Mouse (Mus musculus) limb, embryonic 12.5 days (tissue): ENCODE results near the gene Klf3. TPM values are rescaled to one million over a fixed set of nuclear protein-coding genes. Genes with fewer than 3 reads are reported as not detected.

ENCODE experiments used
- ATAC-seq: fragments of 200-750 bp; cut with Nextera tagmentation; 2 replicates; pipeline ENCODE4 v1.8.0; 2017; ENCODE audit warnings: low read depth, moderate TSS enrichment; ENCODE audit not compliant: insufficient number of reproducible peaks, insufficient read depth, low FRiP score, low TSS enrichment
- H3K27ac ChIP-seq: fragments of 300-500 bp; sonication (generic); 2 replicates; pipeline ENCODE4 v1.5.1; 2016; ENCODE audit warnings: mild to moderate bottlenecking, moderate library complexity
- H3K27me3 ChIP-seq: fragments of 300-500 bp; sonication (generic); 2 replicates; pipeline ENCODE4 v1.6.1; 2016; ENCODE audit warnings: mild to moderate bottlenecking, moderate library complexity
- H3K36me3 ChIP-seq: fragments of 300-500 bp; sonication (generic); 2 replicates; pipeline ENCODE4 v1.6.1; 2016; ENCODE audit warnings: mild to moderate bottlenecking, moderate library complexity
- H3K4me1 ChIP-seq: fragments of 300-500 bp; sonication (generic); replicated peaks from 2 replicates; pipeline ENCODE4 v1.6.1; 2016
- H3K4me2 ChIP-seq: fragments of 300-500 bp; sonication (generic); 2 replicates; pipeline ENCODE4 v1.6.1; 2016; ENCODE audit warnings: mild to moderate bottlenecking, moderate library complexity
- H3K4me3 ChIP-seq: fragments of 300-500 bp; sonication (generic); replicated peaks from 2 replicates; pipeline ENCODE4 v1.5.1; 2016; ENCODE audit warnings: mild to moderate bottlenecking
- H3K9ac ChIP-seq: fragments of 300-500 bp; sonication (generic); replicated peaks from 2 replicates; pipeline ENCODE4 v1.6.1; 2016; ENCODE audit warnings: mild to moderate bottlenecking, moderate library complexity
- H3K9me3 ChIP-seq: fragments of 300-500 bp; sonication (generic); 2 replicates; pipeline ENCODE4 v1.6.1; 2016; ENCODE audit warnings: mild to moderate bottlenecking, moderate library complexity
- WGBS: fragments of 180-500 bp; shearing (Covaris S2); methylation state at CpG from one replicate; pipeline ENCODE4 v1.1.7; 2016; 5-methylcytosine and 5-hydroxymethylcytosine counted together
- polyA plus RNA-seq: library from polyadenylated mRNA; unstranded; fragments of >200 nt; fragmentation: Nextera tagmentation; extraction: Ambion mirVana; gene quantifications from 2 replicates; pipeline ENCODE4 v1.2.1, GENCODE M21; 2016

Gene Klf3
- polyA plus RNA-seq = 37.2 and 37.8 TPM in 2 replicates

- Histone ChIP-seq H3K36me3 (0 out of 2 replicates have a peak, but pooled peaks cover 4% of the 10 kb centered on the region), H3K9ac (peak within 1 kb of the TSS; percentile 92), H3K9me3 (peaks cover 15% of the 10 kb centered on the region), H3K27ac (peak within 1 kb of the TSS; percentile 99), H3K4me2 (peak within 1 kb of the TSS; percentile 65), H3K4me1 (peaks cover 36% of the 10 kb centered on the region), H3K27me3 (no peaks in the 10 kb centered on the region), H3K4me3 (peak within 1 kb of the TSS; percentile 78)
- peak; percentile 90 for ATAC-seq
- WGBS = under 1% methylated on average over 70 of the region's 116 CpGs
Measured at GRCm38 (mm10) chr5:64802795-64803719, at the start of gene Klf3. Gene Klf3 (plus strand): TSS chr5:64803388.

GRCm38 (mm10) chr5:64762295-64762694, 40.9 kb upstream of the Klf3 start:
- no peaks in the 10 kb centered on the region for H3K4me1 ChIP-seq
- H3K9me3 ChIP-seq = 0 out of 2 replicates have a peak, but pooled peaks cover 3% of the 10 kb centered on the region
- 92% methylated on average over 4 of the region's 4 CpGs for WGBS
- H3K27me3 ChIP-seq = no peaks in the 10 kb centered on the region
- no peak overlapping the region for H3K4me2 ChIP-seq
- H3K36me3 ChIP-seq = no peaks in the 10 kb centered on the region
- no peak overlapping the region for H3K4me3 ChIP-seq
- H3K9ac ChIP-seq = no peak overlapping the region
- ATAC-seq = no peak
- H3K27ac ChIP-seq = no peak overlapping the region

GRCm38 (mm10) chr5:64764452-64764851, 38.7 kb upstream of the Klf3 start:
- H3K4me3 ChIP-seq = no peak overlapping the region
- H3K4me1 ChIP-seq = no peaks in the 10 kb centered on the region
- H3K9ac ChIP-seq = no peak overlapping the region
- H3K27ac ChIP-seq = no peak overlapping the region
- H3K4me2 ChIP-seq = no peak overlapping the region
- no peaks in the 10 kb centered on the region for H3K36me3 ChIP-seq
- ATAC-seq = no peak
- peaks cover 9% of the 10 kb centered on the region; the same call in 1 of the 2 replicates for H3K9me3 ChIP-seq
- H3K27me3 ChIP-seq = no peaks in the 10 kb centered on the region

- ATAC-seq = no peak
- WGBS = 100% methylated on average over 1 of the region's 1 CpGs
- no peak overlapping the region for H3K4me2 ChIP-seq
Measured at GRCm38 (mm10) chr5:64765765-64766164, 37.4 kb upstream of the Klf3 start.

GRCm38 (mm10) chr5:64766626-64767025, 36.6 kb upstream of the Klf3 start:
- Histone ChIP-seq H3K27me3 (no peaks in the 10 kb centered on the region), H3K4me2 (no peak overlapping the region), H3K9ac (no peak overlapping the region), H3K9me3 (peaks cover 9% of the 10 kb centered on the region; the same call in 1 of the 2 replicates), H3K4me3 (no peak overlapping the region), H3K4me1 (no peaks in the 10 kb centered on the region), H3K27ac (no peak overlapping the region), H3K36me3 (no peaks in the 10 kb centered on the region)
- no peak for ATAC-seq
- 92% methylated on average over 2 of the region's 2 CpGs for WGBS

More at GRCm38 (mm10) chr5:64765765-64766164, 37.4 kb upstream of the Klf3 start:
- no peaks in the 10 kb centered on the region for H3K4me1 ChIP-seq
- no peaks in the 10 kb centered on the region for H3K36me3 ChIP-seq
- H3K27ac ChIP-seq = no peak overlapping the region
- no peak overlapping the region for H3K4me3 ChIP-seq
- H3K27me3 ChIP-seq = no peaks in the 10 kb centered on the region
- peaks cover 9% of the 10 kb centered on the region; the same call in 1 of the 2 replicates for H3K9me3 ChIP-seq
- H3K9ac ChIP-seq = no peak overlapping the region

GRCm38 (mm10) chr5:64771619-64772018, 31.6 kb upstream of the Klf3 start:
- Histone ChIP-seq H3K36me3 (no peaks in the 10 kb centered on the region), H3K27ac (no peak overlapping the region), H3K4me1 (no peaks in the 10 kb centered on the region), H3K9me3 (peaks cover 6% of the 10 kb centered on the region; the same call in 1 of the 2 replicates), H3K4me3 (no peak overlapping the region), H3K4me2 (no peak overlapping the region), H3K9ac (no peak overlapping the region), H3K27me3 (no peaks in the 10 kb centered on the region)
- no peak for ATAC-seq
- WGBS = 87% methylated on average over 2 of the region's 2 CpGs

- Histone ChIP-seq H3K4me1 (no peaks in the 10 kb centered on the region), H3K36me3 (no peaks in the 10 kb centered on the region), H3K9ac (no peak overlapping the region), H3K9me3 (no peaks in the 10 kb centered on the region; the same call in 1 of the 2 replicates), H3K4me2 (no peak overlapping the region), H3K27me3 (no peaks in the 10 kb centered on the region), H3K4me3 (no peak overlapping the region), H3K27ac (no peak overlapping the region)
- no peak for ATAC-seq
- 79% methylated on average over 5 of the region's 5 CpGs for WGBS
Measured at GRCm38 (mm10) chr5:64778211-64778610, 25.0 kb upstream of the Klf3 start.

GRCm38 (mm10) chr5:64779285-64779684, 23.9 kb upstream of the Klf3 start:
- Histone ChIP-seq H3K9ac (no peak overlapping the region), H3K27ac (no peak overlapping the region), H3K4me2 (no peak overlapping the region), H3K4me3 (no peak overlapping the region), H3K9me3 (no peaks in the 10 kb centered on the region; the same call in 1 of the 2 replicates), H3K27me3 (no peaks in the 10 kb centered on the region), H3K36me3 (no peaks in the 10 kb centered on the region), H3K4me1 (no peaks in the 10 kb centered on the region)
- ATAC-seq = no peak
- WGBS = 81% methylated on average over 2 of the region's 2 CpGs

- Histone ChIP-seq H3K27ac (no peak overlapping the region), H3K36me3 (no peaks in the 10 kb centered on the region), H3K9ac (no peak overlapping the region), H3K9me3 (no peaks in the 10 kb centered on the region; the same call in 1 of the 2 replicates), H3K4me2 (no peak overlapping the region), H3K4me3 (no peak overlapping the region), H3K4me1 (no peaks in the 10 kb centered on the region), H3K27me3 (no peaks in the 10 kb centered on the region)
- WGBS = 63% methylated on average over 7 of the region's 7 CpGs
- ATAC-seq = no peak
Measured at GRCm38 (mm10) chr5:64780778-64781177, 22.4 kb upstream of the Klf3 start.

GRCm38 (mm10) chr5:64788175-64788574, 15.0 kb upstream of the Klf3 start:
- Histone ChIP-seq H3K4me3 (no peak overlapping the region), H3K9ac (no peak overlapping the region), H3K4me1 (no peaks in the 10 kb centered on the region), H3K9me3 (no peaks in the 10 kb centered on the region), H3K27me3 (no peaks in the 10 kb centered on the region), H3K27ac (no peak overlapping the region), H3K36me3 (no peaks in the 10 kb centered on the region), H3K4me2 (no peak overlapping the region)
- 94% methylated on average over 1 of the region's 1 CpGs for WGBS
- no peak for ATAC-seq

GRCm38 (mm10) chr5:64798209-64798608, 5.0 kb upstream of the Klf3 start:
- Histone ChIP-seq H3K27me3 (no peaks in the 10 kb centered on the region), H3K4me1 (peaks cover 8% of the 10 kb centered on the region; the same call in 1 of the 2 replicates), H3K4me3 (no peak overlapping the region), H3K36me3 (0 out of 2 replicates have a peak, but pooled peaks cover 4% of the 10 kb centered on the region), H3K9me3 (peaks cover 23% of the 10 kb centered on the region), H3K27ac (no peak overlapping the region), H3K9ac (no peak overlapping the region), H3K4me2 (no peak overlapping the region)
- ATAC-seq = no peak
- WGBS = 82% methylated on average over 4 of the region's 4 CpGs
